Mouse (Mus musculus): ENCODE data around the gene Adamts14.

DNA sequence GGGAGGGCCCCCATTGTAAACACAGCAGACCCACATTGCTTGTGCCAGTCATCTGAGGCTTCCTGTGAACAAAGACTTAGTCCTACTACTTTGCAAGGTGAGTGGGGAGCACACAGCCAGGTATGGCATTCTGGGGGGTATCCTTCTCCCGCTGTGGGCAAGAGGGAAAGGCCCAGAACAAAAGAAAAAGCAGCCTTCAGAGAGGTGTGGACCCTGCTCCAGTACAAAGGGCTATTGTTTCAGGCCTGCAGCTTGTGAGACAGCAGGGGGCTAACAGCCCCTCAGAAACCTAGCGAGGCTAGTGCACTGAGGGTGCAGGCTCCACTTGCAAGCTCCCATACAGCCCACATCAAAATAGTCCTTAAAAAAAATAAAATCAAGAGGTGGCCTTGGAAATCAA, 23.3 kb downstream of the Adamts14 start:
- TF ChIP-seq CTCF (IDR thresholded peaks at IDR 0.05; ENCODE audit: low read depth) (no peak), EP300 (optimal IDR thresholded peaks at IDR 0.05) (no peak)

All from stomach, postnatal 0 days (tissue).